Mouse (Mus musculus) thymus, postnatal 4 days (tissue): ENCODE data around the gene Faap20.
"Not testable (repeated sequence)": the region's sequence is repeated elsewhere in the genome, so short reads cannot be mapped to it uniquely, and the experiment has no call there.

Source experiments
- DNase-seq: peaks from one replicate; pipeline ENCODE4 v3.0.0; 2021

Gene Faap20

GRCm38 (mm10) chr4:155221599-155222551 is 27.7 kb upstream of the Faap20 start:
- DNase-seq, result peak; percentile 77

- no peak for DNase-seq
Observed at GRCm38 (mm10) chr4:155222552-155222840, 27.1 kb upstream of the Faap20 start, which contains the start of gene Ski. Ski (minus strand) TSS chr4:155222592.

GRCm38 (mm10) chr4:155222841-155223593 is 26.6 kb upstream of the Faap20 start:
- peak; percentile 99 for DNase-seq

GRCm38 (mm10) chr4:155223594-155224528 is 25.7 kb upstream of the Faap20 start:
- DNase-seq, result no peak

GRCm38 (mm10) chr4:155225918-155226317 is 23.7 kb upstream of the Faap20 start:
- no peak for DNase-seq

GRCm38 (mm10) chr4:155227986-155228385 is 21.6 kb upstream of the Faap20 start:
- DNase-seq, result no peak

GRCm38 (mm10) chr4:155228461-155228860 is 21.1 kb upstream of the Faap20 start:
- no peak for DNase-seq

- peak; percentile 55 for DNase-seq
Observed at GRCm38 (mm10) chr4:155233878-155234277, 15.7 kb upstream of the Faap20 start.

GRCm38 (mm10) chr4:155234371-155235310 is 15.0 kb upstream of the Faap20 start:
- no peak for DNase-seq

GRCm38 (mm10) chr4:155235311-155236119 is 14.1 kb upstream of the Faap20 start:
- peak; percentile 69 for DNase-seq

GRCm38 (mm10) chr4:155236737-155237385 is 12.7 kb upstream of the Faap20 start:
- DNase-seq, result no peak

GRCm38 (mm10) chr4:155238276-155238675 is 11.3 kb upstream of the Faap20 start:
- no peak for DNase-seq

- DNase-seq, result no peak
Observed at GRCm38 (mm10) chr4:155239494-155239893, 10.1 kb upstream of the Faap20 start.

GRCm38 (mm10) chr4:155241789-155242188 is 7.8 kb upstream of the Faap20 start:
- no peak for DNase-seq

GRCm38 (mm10) chr4:155242292-155242691 is 7.3 kb upstream of the Faap20 start:
- no peak for DNase-seq

GRCm38 (mm10) chr4:155243233-155243632 is 6.4 kb upstream of the Faap20 start:
- DNase-seq, result no peak

- DNase-seq, result no peak
Observed at GRCm38 (mm10) chr4:155245770-155246492, 3.7 kb upstream of the Faap20 start.

- no peak for DNase-seq
Observed at GRCm38 (mm10) chr4:155246691-155247105, 2.9 kb upstream of the Faap20 start.

- DNase-seq, result not testable (repeated sequence)
Observed at GRCm38 (mm10) chr4:155248054-155248453, 1.5 kb upstream of the Faap20 start.
